Mouse (Mus musculus): Measurements from ENCODE around the gene Nsun6.

Gene Nsun6

GRCm38 (mm10) chr2:14989350-14989749 is 65.5 kb downstream of the Nsun6 start:
- no peak for DNase-seq

- DNase-seq = no peak
Observed at GRCm38 (mm10) chr2:14988451-14988850, 66.4 kb downstream of the Nsun6 start.

GRCm38 (mm10) chr2:14984029-14984428 is 70.8 kb downstream of the Nsun6 start:
- DNase-seq = no peak

- DNase-seq = no peak
Observed at GRCm38 (mm10) chr2:14961493-14961892, 93.4 kb downstream of the Nsun6 start.

- DNase-seq = no peak
Observed at GRCm38 (mm10) chr2:14960963-14961488, 93.8 kb downstream of the Nsun6 start.

GRCm38 (mm10) chr2:14953090-14953489 is 101.8 kb downstream of the Nsun6 start:
- no peak for DNase-seq

Measured in embryo, embryonic 11 days (tissue).